Mouse (Mus musculus): Measurements from ENCODE around the gene Ccdc114. TPM values are rescaled to one million over a fixed set of nuclear protein-coding genes. Genes with fewer than 3 reads are reported as not detected.
A peak's percentile ranks its signal among the peaks of the same experiment; 100 is the strongest.

The Ccdc114 gene
- polyA plus RNA-seq, 1 experiment from 2014 or later: 3.4 TPM

- no peak for ATAC-seq (replicated peaks; ENCODE audit: insufficient number of reproducible peaks, insufficient read depth, low FRiP score, low read depth)
- H3K4me3 ChIP-seq: no peak overlapping the region
- WGBS: 56% methylated on average over 5 of the region's 5 CpGs
Measured at GRCm38 (mm10) chr7:45901562-45901961, 22.3 kb upstream of the Ccdc114 start.

GRCm38 (mm10) chr7:45902481-45903002 lies 21.3 kb upstream of the Ccdc114 start:
- Histone ChIP-seq H3K4me1 (replicated peaks) (peaks cover 7% of the 10 kb centered on the region), H3K27me3 (no peaks in the 10 kb centered on the region), H3K9me3 (replicated peaks) (no peaks in the 10 kb centered on the region), H3K27ac (no peak overlapping the region), H3K36me3 (no peaks in the 10 kb centered on the region), H3K9ac (no peak overlapping the region), H3K4me3 (no peak overlapping the region), H3K4me2 (no peak overlapping the region)
- 68% methylated on average over 12 of the region's 12 CpGs for WGBS
- no peak for ATAC-seq (replicated peaks; ENCODE audit: insufficient number of reproducible peaks, insufficient read depth, low FRiP score, low read depth)

More at GRCm38 (mm10) chr7:45901562-45901961, 22.3 kb upstream of the Ccdc114 start:
- no peak overlapping the region for H3K27ac ChIP-seq
- H3K36me3 ChIP-seq: no peaks in the 10 kb centered on the region
- H3K4me1 ChIP-seq (replicated peaks): peaks cover 11% of the 10 kb centered on the region
- H3K27me3 ChIP-seq: no peaks in the 10 kb centered on the region
- no peak overlapping the region for H3K9ac ChIP-seq
- H3K4me2 ChIP-seq: no peak overlapping the region
- no peaks in the 10 kb centered on the region for H3K9me3 ChIP-seq (replicated peaks)

- no peak overlapping the region for H3K4me2 ChIP-seq
- no peak overlapping the region for H3K4me3 ChIP-seq
- H3K36me3 ChIP-seq: peaks cover 17% of the 10 kb centered on the region
- no peaks in the 10 kb centered on the region for H3K9me3 ChIP-seq (replicated peaks)
- H3K4me1 ChIP-seq (replicated peaks): no peaks in the 10 kb centered on the region
- no peak for ATAC-seq (replicated peaks; ENCODE audit: insufficient number of reproducible peaks, insufficient read depth, low FRiP score, low read depth)
- no peaks in the 10 kb centered on the region for H3K27me3 ChIP-seq
- H3K9ac ChIP-seq: no peak overlapping the region
- WGBS: 91% methylated on average over 9 of the region's 9 CpGs
- H3K27ac ChIP-seq: no peak overlapping the region
Measured at GRCm38 (mm10) chr7:45906622-45907021, 17.2 kb upstream of the Ccdc114 start.

GRCm38 (mm10) chr7:45908384-45908783 lies 15.5 kb upstream of the Ccdc114 start:
- no peak for ATAC-seq (replicated peaks; ENCODE audit: insufficient number of reproducible peaks, insufficient read depth, low FRiP score, low read depth)
- Histone ChIP-seq H3K4me1 (replicated peaks) (no peaks in the 10 kb centered on the region), H3K9ac (no peak overlapping the region), H3K4me3 (no peak overlapping the region), H3K27me3 (no peaks in the 10 kb centered on the region), H3K27ac (no peak overlapping the region), H3K36me3 (peaks cover 17% of the 10 kb centered on the region), H3K4me2 (no peak overlapping the region), H3K9me3 (replicated peaks) (no peaks in the 10 kb centered on the region)

DNA sequence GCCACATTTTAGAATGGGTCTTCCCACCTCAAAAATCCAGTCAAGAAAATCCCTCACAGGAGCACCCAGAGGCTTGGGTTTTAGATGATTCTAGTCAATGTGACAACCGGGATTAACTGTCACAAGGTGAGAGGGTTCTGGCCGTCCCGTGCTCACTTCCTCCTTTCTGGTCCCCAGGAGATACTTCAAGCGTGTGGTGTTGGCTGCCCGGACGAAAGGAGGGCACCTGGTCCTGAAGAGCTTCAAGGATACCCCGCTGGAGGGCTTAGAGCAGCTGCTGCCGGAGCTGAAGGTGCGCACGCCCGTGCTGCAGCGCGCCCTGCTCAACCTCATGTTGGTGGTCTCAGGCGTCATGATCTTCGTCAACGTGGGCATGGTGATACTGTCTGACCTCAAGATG lies 14.7 kb upstream of the Ccdc114 start:
- Histone ChIP-seq H3K4me3 (no peak overlapping the region), H3K36me3 (peaks cover 17% of the 10 kb centered on the region), H3K4me2 (no peak overlapping the region), H3K9ac (no peak overlapping the region), H3K27me3 (no peaks in the 10 kb centered on the region), H3K4me1 (replicated peaks) (no peaks in the 10 kb centered on the region), H3K27ac (no peak overlapping the region), H3K9me3 (replicated peaks) (no peaks in the 10 kb centered on the region)
- 87% methylated on average over 16 of the region's 16 CpGs for WGBS
- no peak for ATAC-seq (replicated peaks; ENCODE audit: insufficient number of reproducible peaks, insufficient read depth, low FRiP score, low read depth)

GRCm38 (mm10) chr7:45914067-45914466 lies 9.8 kb upstream of the Ccdc114 start:
- WGBS: 83% methylated on average over 6 of the region's 6 CpGs
- H3K27ac ChIP-seq: no peak overlapping the region
- peaks cover 17% of the 10 kb centered on the region for H3K36me3 ChIP-seq
- peaks cover 25% of the 10 kb centered on the region for H3K4me1 ChIP-seq (replicated peaks)
- no peaks in the 10 kb centered on the region for H3K27me3 ChIP-seq
- no peak overlapping the region for H3K9ac ChIP-seq
- H3K9me3 ChIP-seq (replicated peaks): no peaks in the 10 kb centered on the region
- no peak overlapping the region for H3K4me2 ChIP-seq
- H3K4me3 ChIP-seq: no peak overlapping the region
- ATAC-seq (replicated peaks; ENCODE audit: insufficient number of reproducible peaks, insufficient read depth, low FRiP score, low read depth): no peak

GRCm38 (mm10) chr7:45915011-45915410 lies 8.9 kb upstream of the Ccdc114 start:
- Histone ChIP-seq H3K27me3 (no peaks in the 10 kb centered on the region), H3K4me2 (no peak overlapping the region), H3K9ac (no peak overlapping the region), H3K4me3 (no peak overlapping the region), H3K9me3 (replicated peaks) (no peaks in the 10 kb centered on the region), H3K36me3 (peaks cover 8% of the 10 kb centered on the region), H3K4me1 (replicated peaks) (peaks cover 34% of the 10 kb centered on the region), H3K27ac (no peak overlapping the region)
- no peak for ATAC-seq (replicated peaks; ENCODE audit: insufficient number of reproducible peaks, insufficient read depth, low FRiP score, low read depth)
- whole genome bisulfite sequencing: 86% methylated on average over 5 of the region's 5 CpGs

DNA sequence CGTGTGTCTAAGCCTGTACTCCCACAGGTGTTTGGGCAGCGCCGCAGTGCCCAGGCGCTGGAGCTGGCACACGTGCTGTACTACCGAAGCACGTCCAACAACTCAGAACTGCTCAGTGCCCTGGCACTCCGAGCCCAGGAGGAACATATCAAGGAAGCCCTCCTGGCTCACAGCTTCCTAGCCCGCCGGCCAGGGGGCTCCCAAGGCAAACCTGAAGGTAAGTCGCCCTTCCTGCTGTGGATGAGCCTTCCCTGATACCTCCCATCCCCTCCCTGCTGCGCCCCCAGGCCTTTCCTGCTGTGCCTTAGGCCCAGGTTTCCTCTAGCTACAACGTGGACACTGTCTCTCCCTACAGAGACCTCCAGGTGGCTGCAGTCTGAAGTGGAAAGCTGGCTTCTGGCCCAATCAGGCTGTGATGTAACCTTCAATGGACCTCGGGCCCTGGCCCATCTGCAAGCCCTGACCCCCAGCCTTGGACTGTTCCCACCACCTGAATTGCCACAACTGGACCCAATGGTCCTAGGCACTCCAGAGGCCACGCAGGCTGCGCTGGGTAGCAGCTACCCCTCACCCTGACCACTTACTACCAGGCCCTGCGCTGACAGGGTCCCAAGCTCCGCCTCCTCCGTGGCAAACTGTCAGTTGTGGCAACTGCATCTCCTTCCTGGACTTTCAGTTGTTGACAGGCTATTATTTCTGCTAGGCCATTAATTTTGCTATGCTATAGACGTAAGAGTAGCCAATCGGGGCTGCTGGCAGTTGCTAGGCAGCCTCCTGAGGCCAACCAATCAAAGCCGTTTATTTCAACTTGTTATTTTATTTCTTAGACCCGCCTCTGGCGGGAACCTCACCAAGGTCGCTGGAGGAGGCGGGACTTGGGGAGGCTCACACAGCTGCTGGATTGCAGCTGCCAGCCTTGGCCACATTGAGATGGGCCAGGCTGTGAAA lies 7.5 kb upstream of the Ccdc114 start:
- peaks cover 37% of the 10 kb centered on the region for H3K4me1 ChIP-seq (replicated peaks)
- no peaks in the 10 kb centered on the region for H3K27me3 ChIP-seq
- peak overlapping the region; percentile 45 for H3K4me3 ChIP-seq
- peak; percentile 75 for ATAC-seq (replicated peaks; ENCODE audit: insufficient number of reproducible peaks, insufficient read depth, low FRiP score, low read depth)
- H3K36me3 ChIP-seq: peaks cover under 1% of the 10 kb centered on the region; the same call in 1 of the 2 replicates
- H3K9me3 ChIP-seq (replicated peaks): no peaks in the 10 kb centered on the region
- peak overlapping the region; percentile 64 for H3K4me2 ChIP-seq
- 37% methylated on average over 26 of the region's 26 CpGs for WGBS
- H3K27ac ChIP-seq: peak overlapping the region; percentile 71
- peak overlapping the region; percentile 47 for H3K9ac ChIP-seq

DNA sequence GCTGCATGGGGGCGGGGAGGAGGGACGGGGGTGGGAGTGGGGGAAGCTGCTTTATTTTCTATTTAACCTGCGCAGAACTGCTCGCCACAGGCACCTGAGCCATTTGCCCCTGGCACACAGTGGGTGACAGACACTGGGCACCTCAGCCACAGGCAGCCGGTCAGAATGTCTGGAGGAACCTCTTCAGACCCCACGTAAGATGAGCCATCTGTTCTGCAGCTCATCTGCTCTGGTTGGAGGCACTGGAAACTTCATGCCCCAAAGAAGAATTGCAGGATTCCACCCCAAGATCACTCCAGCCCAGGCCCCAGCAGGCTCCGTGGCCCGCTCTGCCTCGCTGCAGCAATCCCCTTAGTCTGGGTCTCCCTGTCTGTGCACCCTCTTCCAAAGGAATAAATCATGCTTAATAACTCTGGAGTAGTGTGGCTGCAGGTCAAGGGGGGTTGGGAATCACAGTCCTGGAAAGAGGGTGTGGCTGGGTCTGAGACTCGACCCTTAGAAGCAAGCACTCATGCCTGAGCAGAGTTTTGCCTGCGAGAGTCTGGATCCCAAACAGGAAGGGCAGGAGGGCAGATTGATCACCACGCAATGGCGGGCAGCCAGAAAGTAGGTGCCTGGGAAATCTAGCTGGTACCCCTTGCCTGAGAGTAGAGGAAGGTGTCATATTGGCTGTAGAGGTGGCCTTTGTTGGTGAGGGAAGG lies 6.7 kb upstream of the Ccdc114 start:
- Histone ChIP-seq H3K9ac (0 out of 2 replicates have a peak overlapping the region, but pooled peaks have one; percentile 47), H3K27ac (peak overlapping the region; percentile 71), H3K4me2 (peak overlapping the region; percentile 64), H3K9me3 (replicated peaks) (no peaks in the 10 kb centered on the region), H3K36me3 (no peaks in the 10 kb centered on the region), H3K4me1 (replicated peaks) (peaks cover 44% of the 10 kb centered on the region), H3K4me3 (peak overlapping the region; percentile 45), H3K27me3 (no peaks in the 10 kb centered on the region)
- no peak for ATAC-seq (replicated peaks; ENCODE audit: insufficient number of reproducible peaks, insufficient read depth, low FRiP score, low read depth)
- WGBS: 28% methylated on average over 13 of the region's 13 CpGs

DNA sequence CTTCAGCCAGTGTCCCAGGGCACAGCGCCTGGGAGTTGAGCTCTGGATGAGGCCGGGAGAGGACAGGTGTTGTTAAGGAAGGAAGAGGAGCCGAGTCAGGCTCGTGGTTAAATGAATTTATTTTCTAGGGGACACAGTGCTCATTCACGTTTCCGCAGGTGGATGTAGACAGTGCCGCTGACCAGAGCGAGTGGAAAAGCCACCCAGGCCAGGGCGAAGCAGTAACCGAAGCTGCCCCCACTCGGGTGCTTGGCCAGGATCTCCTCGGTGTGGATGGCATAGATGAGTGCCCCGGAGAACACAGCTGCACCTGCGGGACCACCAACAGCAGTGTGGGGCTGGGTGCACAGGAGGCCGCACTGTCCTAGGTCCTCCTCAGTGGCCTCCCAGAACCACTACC lies 5.9 kb upstream of the Ccdc114 start:
- H3K9ac ChIP-seq: no peak overlapping the region
- WGBS: 81% methylated on average over 15 of the region's 15 CpGs
- H3K36me3 ChIP-seq: no peaks in the 10 kb centered on the region
- peaks cover 52% of the 10 kb centered on the region for H3K4me1 ChIP-seq (replicated peaks)
- no peak overlapping the region for H3K4me2 ChIP-seq
- H3K4me3 ChIP-seq: no peak overlapping the region
- H3K9me3 ChIP-seq (replicated peaks): no peaks in the 10 kb centered on the region
- ATAC-seq (replicated peaks; ENCODE audit: insufficient number of reproducible peaks, insufficient read depth, low FRiP score, low read depth): no peak
- H3K27ac ChIP-seq: 0 out of 2 replicates have a peak overlapping the region, but pooled peaks have one; percentile 71
- H3K27me3 ChIP-seq: no peaks in the 10 kb centered on the region

DNA sequence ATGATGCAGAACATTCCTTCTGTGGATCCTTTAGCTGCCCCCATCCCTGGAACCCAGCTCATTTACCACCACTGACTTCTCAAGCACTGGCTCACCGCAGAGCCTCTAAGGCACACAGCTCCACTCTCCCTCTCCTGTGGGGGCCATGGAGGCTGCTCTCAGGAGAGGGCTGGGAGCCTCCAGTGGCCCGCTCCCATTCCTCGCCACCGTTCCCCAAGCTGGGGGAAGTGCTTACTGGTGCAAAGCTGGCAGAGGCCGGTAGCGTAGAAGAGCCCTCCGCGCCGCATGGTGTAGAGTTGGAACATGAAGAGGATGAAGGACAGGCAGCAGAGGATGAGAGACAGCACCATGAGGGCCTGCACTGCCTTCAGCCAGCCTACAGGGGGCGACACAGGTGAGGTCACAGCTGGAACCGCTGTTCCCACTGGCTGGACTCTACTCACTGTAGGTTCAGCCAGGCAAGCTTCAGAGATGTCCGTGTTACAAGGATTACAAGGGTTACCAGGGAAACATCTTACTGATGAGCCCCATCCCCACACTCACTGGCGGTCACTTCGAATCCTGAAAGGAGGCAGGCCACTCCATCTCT lies 4.7 kb upstream of the Ccdc114 start:
- no peaks in the 10 kb centered on the region for H3K27me3 ChIP-seq
- 64% methylated on average over 14 of the region's 14 CpGs for WGBS
- ATAC-seq (replicated peaks; ENCODE audit: insufficient number of reproducible peaks, insufficient read depth, low FRiP score, low read depth): no peak
- no peak overlapping the region for H3K27ac ChIP-seq
- peaks cover 58% of the 10 kb centered on the region for H3K4me1 ChIP-seq (replicated peaks)
- no peaks in the 10 kb centered on the region for H3K36me3 ChIP-seq
- H3K9ac ChIP-seq: no peak overlapping the region
- H3K4me3 ChIP-seq: peak overlapping the region; percentile 52; the same call in 1 of the 2 replicates
- H3K4me2 ChIP-seq: peak overlapping the region; percentile 60
- H3K9me3 ChIP-seq (replicated peaks): no peaks in the 10 kb centered on the region

All from heart, embryonic 15.5 days (tissue).